Mouse (Mus musculus) lung, embryonic 15.5 days (tissue): ENCODE measurements around the gene Btbd35f22. TPM values are rescaled to one million over a fixed set of nuclear protein-coding genes. Genes with fewer than 3 reads are reported as not detected.
"Not testable (repeated sequence)": the region's sequence is repeated elsewhere in the genome, so short reads cannot be mapped to it uniquely, and the experiment has no call there.

ENCODE experiments used
- ATAC-seq: fragments of 200-750 bp; cut with Nextera tagmentation; 2 replicates; pipeline ENCODE4 v1.8.0; 2017; ENCODE audit warnings: moderate number of reproducible peaks, borderline replicate concordance; ENCODE audit not compliant: low FRiP score, low TSS enrichment; ENCODE audit errors: extremely low read depth
- H3K27ac ChIP-seq: fragments of 300-500 bp; sonication (generic); 2 replicates; pipeline ENCODE4 v1.5.1; 2015; ENCODE audit warnings: moderate library complexity, mild to moderate bottlenecking, inconsistent platforms
- H3K27me3 ChIP-seq: fragments of 300-500 bp; sonication (generic); 2 replicates; pipeline ENCODE4 v1.6.1; 2015; ENCODE audit warnings: inconsistent platforms
- H3K36me3 ChIP-seq: fragments of 300-500 bp; sonication (generic); 2 replicates; pipeline ENCODE4 v1.6.1; 2015; ENCODE audit warnings: inconsistent platforms
- H3K4me1 ChIP-seq: fragments of 300-500 bp; sonication (generic); 2 replicates; pipeline ENCODE4 v1.6.1; 2015; ENCODE audit warnings: inconsistent platforms
- H3K4me2 ChIP-seq: fragments of 300-500 bp; sonication (generic); 2 replicates; pipeline ENCODE4 v1.6.1; 2015; ENCODE audit warnings: inconsistent platforms, mild to moderate bottlenecking, moderate library complexity
- H3K4me3 ChIP-seq: fragments of 300-500 bp; sonication (generic); 2 replicates; pipeline ENCODE4 v1.5.1; 2015; ENCODE audit warnings: mild to moderate bottlenecking, inconsistent platforms
- H3K9ac ChIP-seq: fragments of 300-500 bp; sonication (generic); 2 replicates; pipeline ENCODE4 v1.6.1; 2015; ENCODE audit warnings: inconsistent platforms
- H3K9me3 ChIP-seq: fragments of 300-500 bp; sonication (generic); 2 replicates; pipeline ENCODE4 v1.6.1; 2016; ENCODE audit warnings: inconsistent platforms
- WGBS: fragments of 180-500 bp; shearing (Covaris S2); methylation state at CpG from one replicate; pipeline ENCODE4 v1.1.7; 2015; 5-methylcytosine and 5-hydroxymethylcytosine counted together
- polyA plus RNA-seq: library from polyadenylated mRNA; unstranded; fragments of >200 nt; fragmentation: Nextera tagmentation; extraction: Ambion mirVana; gene quantifications from 2 replicates; pipeline ENCODE4 v1.2.1, GENCODE M21; 2015

Gene Btbd35f22
- polyA plus RNA-seq: not detected in 2 replicates

DNA sequence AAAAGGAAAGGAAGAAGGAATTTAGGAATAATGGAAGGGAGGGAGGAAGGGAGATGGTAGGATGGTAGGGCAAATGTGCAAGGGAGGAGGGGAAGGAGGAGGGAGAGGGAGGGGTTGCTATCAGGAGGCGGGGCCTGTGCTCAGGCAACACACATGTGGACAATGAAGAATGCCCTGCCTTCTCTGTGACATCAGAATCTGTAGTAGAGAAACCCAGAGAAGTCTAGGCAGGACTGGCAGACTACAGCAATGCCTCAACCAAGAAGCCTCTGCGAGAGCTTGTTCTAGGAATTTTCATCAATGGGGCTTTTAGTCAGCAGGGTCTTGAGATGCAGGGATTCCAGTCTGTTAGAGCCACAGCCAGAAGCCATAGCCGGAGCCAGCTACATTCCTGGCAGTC, at the start of gene Btbd35f22:
Gene Btbd35f22 (plus strand): TSS at position 301 of the 400 bp plus-strand sequence.
- H3K36me3 ChIP-seq, H3K4me1 ChIP-seq, H3K9ac ChIP-seq, H3K4me2 ChIP-seq, H3K27me3 ChIP-seq, H3K4me3 ChIP-seq, ATAC-seq, H3K9me3 ChIP-seq, H3K27ac ChIP-seq: not testable (repeated sequence)
- WGBS: no CpG with 5 or more reads among the region's 3 CpGs

Other genes starting within 250 kb of the Btbd35f22 start
- not detected in 2 replicates for gene Gm21637, start 85.8 kb upstream of the Btbd35f22 start, polyA plus RNA-seq
- not detected in 2 replicates for gene Btbd35f2, start 230.6 kb downstream of the Btbd35f22 start, polyA plus RNA-seq